Comparison of ENCODE assay signal across 29 mouse cellular contexts in genomic region chr5:116564391-116564790, GRCm38 (mm10). TPM values are rescaled to one million over a fixed set of nuclear protein-coding genes. Genes with fewer than 3 reads are reported as not detected.
DNase-seq lines count a peak whose midpoint lies in the region; ATAC-seq and TF ChIP-seq lines count a peak whose summit lies in the region.
"Had no signal": no experiment of that assay in that cellular context is flagged by ENCODE, and none has a peak within 500 bp of the region (broad histone marks: within the 10 kb centered on the region; RNA-seq: fewer than 3 reads in every experiment).

No protein-coding gene starts in this region.

- H3K27ac ChIP-seq in hindbrain, embryonic 14.5 days: no peak overlapping the region
- H3K27ac ChIP-seq: embryonic facial prominence, embryonic 10.5 days; embryonic facial prominence, embryonic 13.5 days; forebrain, embryonic 12.5 days; heart, adult 2 months; heart, embryonic 10.5 days; heart, embryonic 13.5 days; hindbrain, embryonic 15.5 days had no signal

- no peak overlapping the region for H3K4me3 ChIP-seq in lung, adult 2 months (replicated peaks; ENCODE audit: extremely low read depth, low read depth, low read length)
- H3K4me3 ChIP-seq in hindbrain, embryonic 14.5 days (replicated peaks; ENCODE audit: low read length): no peak overlapping the region
- H3K4me3 ChIP-seq: embryonic facial prominence, embryonic 10.5 days; embryonic facial prominence, embryonic 13.5 days; erythroblast, embryonic 14.5 days; forebrain, embryonic 12.5 days; forebrain, embryonic 15.5 days; heart, adult 2 months; heart, embryonic 10.5 days; heart, embryonic 13.5 days; hindbrain, embryonic 15.5 days had no signal

- H3K27me3 ChIP-seq in hindbrain, embryonic 14.5 days (ENCODE audit: control insufficient read depth, insufficient read depth, low read length): no peaks in the 10 kb centered on the region
- H3K27me3 ChIP-seq: CH12.LX; embryonic facial prominence, embryonic 13.5 days; forebrain, embryonic 12.5 days; forebrain, embryonic 15.5 days; heart, embryonic 13.5 days; hindbrain, embryonic 15.5 days; Patski had no signal

- 69% methylated on average over 3 of the region's 3 CpGs for WGBS in lung, adult 2 months
- 77% methylated on average over 3 of the region's 3 CpGs for WGBS in hindbrain, embryonic 14.5 days

- peak; percentile 39 to 56 for DNase-seq in cerebellum, adult 18-20 months
- no peak for DNase-seq in cerebellum, adult 11 months
- peak; percentile 48 for DNase-seq in cerebellum, adult 8-10 months
- DNase-seq in cerebellum, postnatal 14 days: peak; percentile 54 to 55
- DNase-seq in ovary, postnatal 10 days (ENCODE audit: low spot score): no peak
- DNase-seq in lung, adult 2 months: no peak
- no peak for DNase-seq in hindbrain, embryonic 14.5 days (ENCODE audit: low spot score)
- DNase-seq: adrenal gland, adult 2 months; adrenal gland, postnatal 14 days; B cell, adult 2 months; embryo, embryonic 11 days; gastrocnemius, postnatal 10 days; gastrocnemius, postnatal 36 days; heart, adult 2 months; heart, postnatal 14 days; heart, postnatal 4 days; kidney, adult 2 months had no signal

- no peak for ATAC-seq in hindbrain, embryonic 14.5 days (ENCODE audit: low FRiP score)
- ATAC-seq: forebrain, embryonic 15.5 days; intestine, postnatal 0 days; Patski had no signal

- no peak overlapping the region for H3K9ac ChIP-seq in hindbrain, embryonic 14.5 days
- H3K9ac ChIP-seq: embryonic facial prominence, embryonic 13.5 days; forebrain, embryonic 12.5 days; forebrain, embryonic 15.5 days; heart, embryonic 13.5 days; hindbrain, embryonic 15.5 days had no signal

- no peaks in the 10 kb centered on the region for H3K36me3 ChIP-seq in hindbrain, embryonic 14.5 days (replicated peaks; ENCODE audit: control insufficient read depth, insufficient read depth)
- H3K36me3 ChIP-seq: embryonic facial prominence, embryonic 10.5 days; embryonic facial prominence, embryonic 13.5 days; forebrain, embryonic 12.5 days; forebrain, embryonic 15.5 days; G1E; heart, embryonic 10.5 days; heart, embryonic 13.5 days; hindbrain, embryonic 15.5 days had no signal

- TF ChIP-seq CTCF in lung, adult 2 months (IDR thresholded peaks at IDR 0.05; ENCODE audit: insufficient read depth, low read length): no peak

- TF ChIP-seq POLR2A in lung, adult 2 months (IDR thresholded peaks at IDR 0.05; ENCODE audit: borderline replicate concordance, extremely low read depth, low read depth, low read length): no peak

- no peaks in the 10 kb centered on the region for H3K9me3 ChIP-seq in hindbrain, embryonic 14.5 days (ENCODE audit: control insufficient read depth, low read length)
- H3K9me3 ChIP-seq: embryonic facial prominence, embryonic 10.5 days; embryonic facial prominence, embryonic 13.5 days; forebrain, embryonic 12.5 days; forebrain, embryonic 15.5 days; heart, embryonic 10.5 days; heart, embryonic 13.5 days; hindbrain, embryonic 15.5 days had no signal

- no peaks in the 10 kb centered on the region for H3K4me1 ChIP-seq in lung, adult 2 months (ENCODE audit: control insufficient read depth, insufficient read depth, low read length)
- peaks cover 8% of the 10 kb centered on the region; the same call in 1 of the 2 replicates for H3K4me1 ChIP-seq in hindbrain, embryonic 14.5 days (replicated peaks; ENCODE audit: control insufficient read depth, insufficient read depth, low read length)
- H3K4me1 ChIP-seq: embryonic facial prominence, embryonic 13.5 days; heart, embryonic 13.5 days had no signal

- no peak overlapping the region for H3K4me2 ChIP-seq in hindbrain, embryonic 14.5 days (replicated peaks)
- H3K4me2 ChIP-seq: embryonic facial prominence, embryonic 13.5 days; forebrain, embryonic 12.5 days; forebrain, embryonic 15.5 days; heart, embryonic 13.5 days; hindbrain, embryonic 15.5 days had no signal

RNA-seq across cellular contexts. Expression of gene Srrm4, which starts 27.2 kb away (rescaled TPM):
- polyA plus RNA-seq in lung, adult 2 months (2012; rRNA removed): 0.20 and 0.49 TPM in 2 replicates
- 18.0 and 19.2 TPM in 2 replicates for polyA plus RNA-seq in hindbrain, embryonic 14.5 days (2014; fragmentation: Nextera tagmentation; extraction: Ambion mirVana)
- polyA plus RNA-seq: erythroblast, embryonic 14.5 days; G1E had no signal

Comparison
In these comparisons a context has a peak if more than half of its experiments do, and no peak if none do; other contexts are left out.
1. DNase-seq: peak in cerebellum, adult 18-20 months (2 of 2), cerebellum, adult 8-10 months (single experiment) and cerebellum, postnatal 14 days (2 of 2); none in cerebellum, adult 11 months (single experiment), ovary, postnatal 10 days (single experiment), lung, adult 2 months (single experiment) and hindbrain, embryonic 14.5 days (single experiment).
2. RNA of gene Srrm4, which starts 27.2 kb away (polyA plus RNA-seq): 18.0 to 19.2 TPM in hindbrain, embryonic 14.5 days; 0.20 to 0.49 TPM in lung, adult 2 months; every median in the first group is over 10 times any median in the second.